Mouse (Mus musculus) thymus, postnatal 10 days (tissue): ENCODE results near the gene Rsg1.

Experiments
- DNase-seq, 2 experiments: peaks; one replicate each; pipeline ENCODE4 v3.0.0; 2021; ENCODE audit warnings: low spot score in 2 of 2

Gene Rsg1

DNA sequence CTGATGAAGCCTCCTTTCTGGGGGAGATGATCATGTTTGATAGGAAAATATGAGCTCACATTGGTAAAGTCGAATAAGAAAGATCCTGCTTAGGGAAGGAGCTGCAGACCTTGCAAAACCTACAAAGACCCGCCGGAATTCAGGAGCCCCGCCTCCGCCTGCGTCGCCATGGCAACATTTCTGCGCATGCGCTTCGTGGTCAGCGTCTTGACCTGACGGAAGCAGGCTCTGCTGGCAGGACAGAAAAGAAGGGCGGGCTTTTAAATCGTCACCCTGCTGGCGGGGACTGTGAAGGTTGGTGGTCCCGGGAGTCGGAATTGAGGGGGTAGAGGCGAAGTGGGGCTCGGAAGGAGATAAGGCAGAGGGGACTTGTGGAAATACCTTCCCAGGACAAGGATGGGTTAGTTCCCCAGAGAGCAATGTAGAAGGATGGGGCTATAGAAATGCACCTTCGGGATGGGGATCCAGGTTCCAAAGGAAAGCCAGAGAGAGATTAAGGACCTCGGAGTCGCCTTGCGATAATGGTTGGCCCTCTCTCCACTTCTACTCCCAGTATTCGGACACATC is at the start of gene Rsg1:
Rsg1 (plus strand) TSS at position 187 of the 567 bp plus-strand sequence.
- peak; percentile 93 to 97 for DNase-seq

DNA sequence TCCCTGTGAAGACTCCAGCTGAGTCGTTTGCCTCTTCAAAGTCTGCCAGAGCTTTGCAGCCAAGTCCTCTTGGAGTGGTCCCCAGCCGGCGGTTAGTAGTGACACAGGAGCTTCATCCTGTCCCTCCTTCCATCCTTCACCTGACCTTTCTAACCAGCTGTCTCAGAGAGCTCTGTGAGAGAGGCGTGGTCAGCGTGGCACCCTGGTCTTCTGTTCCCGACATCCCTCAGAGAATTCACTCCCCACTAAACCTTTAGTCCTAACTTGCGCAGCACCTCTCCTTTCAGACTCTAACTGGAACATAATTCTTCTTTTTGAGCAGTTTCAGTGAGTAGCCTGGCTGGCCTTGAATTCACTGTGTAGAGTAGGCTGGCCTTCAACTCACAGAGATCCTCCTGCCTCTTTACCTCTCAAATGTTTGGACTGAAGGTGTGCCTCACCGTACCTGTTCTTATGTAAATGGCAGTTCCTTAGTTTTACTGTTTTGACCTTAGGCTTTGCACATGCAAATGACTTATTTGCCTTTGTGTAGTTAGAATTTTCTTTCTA is 47.9 kb upstream of the Rsg1 start:
- DNase-seq = no peak

DNA sequence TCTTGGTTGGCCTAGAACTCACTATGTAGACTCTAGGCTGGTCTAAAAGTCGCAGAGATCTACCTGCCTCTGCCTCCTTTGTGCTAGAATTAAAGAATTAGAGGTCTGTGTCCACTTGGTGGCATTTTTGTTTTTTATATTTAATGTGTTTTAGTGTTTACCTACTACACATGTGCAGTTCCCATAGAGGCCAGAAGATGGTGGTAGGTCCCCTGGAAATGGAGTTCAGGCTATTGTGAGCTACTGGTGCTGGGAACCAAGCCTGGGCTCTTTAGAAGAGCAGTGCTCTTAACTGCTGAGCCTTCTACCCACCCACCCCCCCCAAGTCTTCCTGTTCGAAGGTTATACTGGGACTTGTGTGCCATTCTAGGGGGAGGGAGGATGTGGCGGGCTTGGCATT is 46.6 kb upstream of the Rsg1 start:
- DNase-seq = no peak

DNA sequence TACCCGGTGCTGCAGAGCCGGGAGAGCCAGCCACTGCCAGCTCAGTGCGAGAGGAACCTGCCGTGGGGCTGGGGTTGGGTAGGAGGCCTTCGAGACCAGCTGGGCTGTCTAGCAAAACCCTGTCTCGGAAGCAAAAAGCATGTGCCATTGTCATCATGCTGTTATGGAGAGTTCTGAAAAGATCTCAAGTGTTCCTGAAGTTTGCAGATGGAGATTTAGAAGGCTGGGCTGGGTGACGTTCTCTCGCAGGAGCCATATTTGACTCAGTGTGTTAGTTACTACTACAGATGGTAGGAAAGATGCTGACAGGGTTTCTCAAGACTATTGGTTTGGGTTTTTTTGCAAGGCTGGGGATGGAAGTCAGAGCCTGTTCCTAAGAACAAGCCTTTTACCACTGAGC is 41.6 kb upstream of the Rsg1 start:
- DNase-seq = no peak

DNA sequence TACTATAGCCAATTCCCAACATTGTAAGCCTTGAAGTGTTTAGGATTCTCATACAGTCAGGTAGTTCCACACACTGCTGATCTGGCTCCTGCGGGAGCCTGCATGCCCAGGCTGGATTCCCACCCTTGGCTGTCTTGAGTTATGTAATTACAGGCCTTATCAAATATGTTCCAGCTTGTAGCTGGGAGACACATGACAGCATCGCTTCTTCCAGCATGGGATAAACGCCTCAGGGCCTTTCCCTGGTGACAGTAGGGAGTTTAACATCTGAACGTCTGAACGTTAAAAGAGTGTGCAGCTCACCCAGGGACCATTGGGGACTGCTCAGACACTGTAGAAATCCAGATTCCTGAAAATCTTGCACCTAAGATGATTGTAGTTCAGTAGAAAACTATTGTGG is 38.0 kb upstream of the Rsg1 start:
- DNase-seq = no peak

DNA sequence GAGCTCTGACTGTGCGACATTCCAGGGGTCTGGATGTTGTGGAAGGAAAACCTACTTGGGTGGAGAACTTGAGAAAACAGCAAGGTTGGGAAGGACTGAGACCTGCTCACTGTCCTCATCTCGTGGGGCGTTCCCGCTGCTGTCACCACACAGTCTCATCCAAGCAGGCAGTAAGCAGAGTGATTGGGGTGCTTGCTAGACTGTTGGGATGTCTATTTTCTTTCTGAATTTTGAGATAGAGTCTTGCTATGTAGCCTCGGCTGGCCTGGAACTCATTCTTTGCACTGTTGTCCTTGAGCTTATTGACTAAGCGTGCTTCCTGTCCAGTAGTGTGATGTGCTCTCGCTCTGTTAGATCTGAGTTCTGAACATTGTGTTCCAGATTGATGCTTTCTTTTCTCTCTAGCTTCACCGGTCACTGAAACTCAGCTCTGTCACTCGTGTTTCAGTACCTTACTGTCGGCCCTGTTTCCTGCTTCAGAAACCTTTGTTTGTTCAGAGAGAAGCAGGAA is 37.4 kb upstream of the Rsg1 start:
- no peak for DNase-seq

DNA sequence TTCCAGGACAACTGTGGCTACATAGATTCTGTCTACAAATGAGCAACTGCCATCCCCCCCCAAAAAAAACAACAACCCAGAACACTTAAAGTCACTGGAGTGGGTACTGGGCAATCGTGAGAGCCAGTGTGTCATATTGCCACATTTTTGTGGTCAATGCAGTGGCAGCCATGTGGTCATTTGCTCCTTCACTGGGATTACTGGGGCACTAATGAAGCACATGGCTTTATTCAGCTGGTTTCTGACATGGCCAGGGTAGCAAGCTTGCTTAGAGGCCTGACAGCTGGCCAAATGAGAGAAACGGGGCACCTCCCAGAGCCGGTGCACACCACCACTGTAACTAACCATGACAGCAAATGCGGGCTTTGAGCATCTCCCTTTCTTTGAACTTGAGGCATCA is 35.3 kb upstream of the Rsg1 start:
- no peak for DNase-seq

DNA sequence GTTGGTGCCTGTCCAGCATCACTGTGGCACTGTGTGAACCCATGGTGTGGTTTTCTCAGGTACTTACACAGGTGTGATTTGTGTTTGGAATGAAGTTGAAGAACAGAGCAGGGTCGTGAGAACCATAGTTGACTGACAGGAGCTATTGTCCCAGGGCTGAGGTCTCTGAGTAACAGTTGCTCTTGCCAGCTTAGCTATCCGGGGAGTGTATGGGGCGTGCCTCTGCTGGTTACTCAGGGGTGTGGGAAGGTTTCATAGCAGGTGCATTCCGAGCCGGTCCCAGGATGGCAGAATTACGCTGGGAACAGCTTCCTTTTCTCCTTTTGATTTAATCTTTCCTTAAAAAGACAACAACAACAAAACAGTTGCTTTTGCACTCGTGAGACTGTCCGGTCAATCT is 32.9 kb upstream of the Rsg1 start:
- DNase-seq = no peak

DNA sequence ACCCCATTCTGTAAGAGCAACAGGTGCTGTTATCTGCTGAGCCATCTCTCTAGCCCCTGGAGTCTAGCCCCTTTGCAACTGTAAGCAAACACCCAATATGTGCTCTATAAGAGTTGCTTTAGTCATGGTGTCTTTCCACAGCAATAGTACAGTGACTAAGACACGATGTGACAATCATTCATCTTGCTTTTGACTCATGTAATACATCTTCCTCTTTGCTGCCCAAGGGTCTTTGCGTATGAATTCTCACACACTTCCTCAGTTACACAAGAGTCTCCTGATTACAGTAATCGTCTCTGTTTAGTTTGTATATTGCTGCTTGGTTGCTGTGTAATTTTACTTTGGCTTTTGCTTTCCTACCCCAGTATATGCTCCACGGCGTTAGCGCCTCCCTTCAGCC is 31.8 kb upstream of the Rsg1 start:
- no peak for DNase-seq

DNA sequence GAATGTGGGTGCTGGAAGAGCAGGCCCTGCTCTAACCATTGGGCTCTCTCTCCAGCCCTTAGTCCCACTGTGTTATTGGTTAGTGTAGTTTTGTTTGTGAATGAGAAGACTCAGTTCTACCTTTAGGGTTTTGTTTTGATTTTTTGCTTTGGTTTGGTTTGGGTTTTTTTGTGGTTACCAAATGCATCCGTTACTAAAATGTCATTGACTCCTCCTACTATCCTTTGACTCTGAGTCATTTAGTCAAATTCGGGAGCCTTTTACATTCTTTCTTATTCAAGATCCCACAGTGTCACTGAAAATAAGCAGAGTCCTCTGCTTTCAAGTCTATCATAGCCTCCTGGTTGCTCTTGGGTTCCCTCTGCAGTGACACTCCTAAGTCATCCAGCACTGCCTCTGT is 29.8 kb upstream of the Rsg1 start:
- no peak for DNase-seq

DNA sequence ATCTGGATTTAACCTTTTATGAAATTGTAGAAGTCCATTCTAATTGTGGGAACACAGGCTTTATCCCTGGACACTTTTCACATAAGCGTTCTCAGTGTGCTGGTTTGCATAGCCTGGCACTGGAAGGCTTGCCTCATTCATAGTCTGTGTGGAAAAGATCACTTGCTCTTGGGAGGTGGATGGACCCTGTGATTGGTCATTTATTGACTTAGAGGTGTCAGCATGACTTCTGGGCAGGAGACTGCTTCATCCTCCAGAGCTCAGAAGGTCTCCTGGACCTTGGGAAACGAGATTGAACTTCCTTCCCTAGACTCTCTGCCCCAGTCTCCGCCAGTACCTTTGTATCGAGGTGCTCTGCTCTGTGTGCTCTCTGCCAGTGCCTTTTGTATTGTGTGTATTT is 29.3 kb upstream of the Rsg1 start:
- no peak for DNase-seq

DNA sequence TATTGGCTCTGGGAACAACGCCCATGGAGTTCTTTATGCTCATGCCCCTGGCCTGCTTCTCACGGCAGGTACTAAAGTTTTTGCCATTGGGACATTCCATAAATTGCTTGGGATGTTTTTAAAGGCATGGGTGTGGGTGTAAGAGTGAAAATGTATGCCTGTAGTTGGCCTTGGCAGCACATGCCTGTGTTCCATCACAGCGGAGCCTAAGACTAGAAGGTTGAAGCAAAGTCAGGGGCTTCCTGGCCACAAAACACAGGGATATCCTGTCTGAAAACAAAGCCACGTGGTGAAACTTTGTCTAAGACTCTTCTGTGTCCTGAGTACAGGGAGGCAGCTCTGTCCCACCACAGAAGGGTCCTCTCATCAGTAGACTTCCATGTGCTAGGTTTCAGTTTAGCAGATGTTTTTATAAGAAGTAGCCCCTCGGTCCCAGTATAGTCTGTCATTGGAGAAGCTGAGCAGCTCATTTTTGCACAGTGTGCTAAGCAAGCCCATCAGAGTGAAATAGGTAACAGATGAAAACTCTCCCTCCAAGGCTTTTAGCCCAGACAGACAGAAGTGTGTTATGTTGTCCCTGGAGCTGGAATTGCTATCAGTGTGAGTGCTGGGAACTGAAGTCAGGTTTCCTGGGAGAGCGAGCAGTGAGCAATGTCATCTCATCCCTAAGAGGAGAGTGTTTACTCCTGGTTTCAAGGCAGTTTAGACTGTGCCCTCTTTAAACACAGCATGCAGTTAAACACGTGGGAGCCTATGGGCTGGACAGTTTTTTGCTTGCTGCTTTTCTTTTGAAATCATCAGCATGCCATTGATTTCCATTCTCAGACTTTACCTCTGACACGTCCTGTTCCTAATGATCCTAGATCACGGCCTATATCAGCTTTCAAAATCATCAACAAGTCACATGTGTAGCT is 26.6 kb upstream of the Rsg1 start:
- DNase-seq = no peak

DNA sequence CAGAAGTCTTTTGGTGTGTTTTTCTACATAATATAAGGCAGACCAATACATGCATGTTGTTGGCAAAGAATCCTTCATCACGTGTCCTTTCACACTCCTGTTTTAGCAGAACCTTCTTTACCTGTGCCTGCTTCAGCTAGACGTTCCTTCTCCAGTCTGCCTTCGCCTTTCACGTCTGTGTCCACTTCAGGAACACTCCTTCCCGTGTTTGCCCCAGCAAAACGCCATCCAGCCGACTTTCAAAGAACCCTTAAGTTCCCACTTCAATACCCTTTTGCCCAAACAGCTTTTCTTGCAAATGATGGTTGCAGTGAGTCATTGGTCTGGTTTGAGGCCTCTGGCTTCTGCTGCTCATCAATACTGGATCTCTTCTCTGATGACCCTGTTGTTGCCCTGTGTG is 22.5 kb upstream of the Rsg1 start:
- DNase-seq = no peak

DNA sequence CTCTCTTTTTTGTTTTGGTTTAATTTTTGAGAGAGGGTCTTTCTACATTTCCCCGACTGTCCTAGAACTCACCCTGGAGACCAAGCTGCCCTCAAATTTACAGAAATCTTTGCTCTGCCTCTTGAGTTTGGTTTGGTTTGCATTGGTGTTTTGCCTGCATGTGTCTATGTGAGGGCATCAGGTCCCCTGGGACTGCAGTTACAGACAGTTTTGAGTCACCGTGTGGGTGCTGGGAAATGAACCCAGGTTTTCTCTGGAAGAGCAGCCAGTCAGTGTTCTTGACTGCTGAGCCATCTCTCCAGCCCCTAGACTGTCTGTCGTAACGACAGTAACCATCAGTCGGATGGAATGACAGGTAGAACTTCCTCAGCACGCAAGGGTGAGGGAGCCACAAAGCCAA is 19.2 kb upstream of the Rsg1 start:
- no peak for DNase-seq

DNA sequence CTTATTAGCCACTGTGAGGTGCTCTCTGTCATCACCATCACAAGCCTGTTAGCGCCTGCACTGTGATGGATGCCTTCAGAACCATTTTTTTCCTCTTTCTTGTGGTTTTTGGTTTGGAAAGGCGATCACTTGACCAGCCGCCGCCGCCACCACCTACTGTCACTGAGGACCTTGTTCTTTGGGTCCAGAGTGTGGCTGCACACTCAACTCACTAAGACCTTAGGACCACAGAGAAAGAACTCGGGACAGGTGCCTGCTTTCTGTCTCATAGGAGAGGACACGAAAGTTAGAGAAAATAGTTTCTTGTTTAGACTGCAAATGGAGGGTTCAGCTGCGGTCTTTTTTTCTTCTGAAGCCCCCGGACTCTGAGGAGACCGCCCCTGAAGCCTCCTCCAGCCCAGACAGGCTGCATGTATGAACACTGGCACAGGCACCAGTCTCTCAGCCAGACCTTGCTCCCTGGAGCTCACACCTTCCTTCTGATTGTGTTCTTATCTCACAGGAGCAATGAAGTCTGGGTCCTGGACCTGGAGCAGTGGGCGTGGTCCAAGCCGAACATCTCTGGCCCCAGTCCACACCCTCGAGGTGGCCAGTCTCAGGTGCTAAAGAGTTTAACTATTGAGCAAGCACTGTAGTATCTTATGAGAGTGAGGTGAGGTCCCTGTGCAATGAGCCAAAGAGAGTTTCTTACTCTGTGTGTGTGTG is 16.6 kb upstream of the Rsg1 start:
- no peak for DNase-seq

DNA sequence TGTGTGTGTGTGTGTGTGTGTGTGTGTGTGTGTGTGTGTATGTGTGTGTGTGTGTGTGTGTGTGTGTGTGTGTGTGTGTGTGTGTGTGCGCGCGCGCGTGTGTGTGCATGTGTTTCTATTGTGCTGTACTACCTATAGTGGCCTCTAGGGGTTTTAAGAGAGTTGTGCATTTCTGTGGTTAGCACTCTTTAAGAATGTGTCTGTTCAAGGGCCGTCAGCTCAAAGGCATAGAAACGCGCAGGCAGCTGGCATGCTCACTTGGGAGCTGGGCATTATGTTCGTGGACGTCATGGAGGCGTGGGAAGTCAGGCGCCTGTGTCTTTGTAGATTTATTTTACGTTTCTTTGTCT is 16.1 kb upstream of the Rsg1 start:
- no peak for DNase-seq

DNA sequence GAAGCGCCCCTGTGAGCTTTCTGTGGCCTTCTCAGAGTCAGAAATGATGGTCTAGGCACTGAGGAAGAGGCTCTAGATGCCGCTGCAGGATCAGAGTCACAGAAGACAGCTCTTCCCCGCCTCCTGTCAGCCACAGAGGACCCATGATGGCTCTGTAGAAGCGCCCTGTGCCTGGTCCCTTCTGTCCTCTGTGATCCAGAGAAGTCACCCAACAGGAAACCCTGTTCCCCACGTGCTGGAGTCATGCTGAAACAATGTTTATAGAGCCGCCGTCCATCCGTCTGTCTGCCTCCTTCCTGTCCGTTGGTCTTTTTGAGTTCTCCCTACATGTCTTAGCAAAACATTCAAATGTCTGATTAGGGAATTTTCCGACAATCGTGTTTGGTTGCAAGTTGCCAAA is 12.8 kb upstream of the Rsg1 start:
- DNase-seq = no peak

DNA sequence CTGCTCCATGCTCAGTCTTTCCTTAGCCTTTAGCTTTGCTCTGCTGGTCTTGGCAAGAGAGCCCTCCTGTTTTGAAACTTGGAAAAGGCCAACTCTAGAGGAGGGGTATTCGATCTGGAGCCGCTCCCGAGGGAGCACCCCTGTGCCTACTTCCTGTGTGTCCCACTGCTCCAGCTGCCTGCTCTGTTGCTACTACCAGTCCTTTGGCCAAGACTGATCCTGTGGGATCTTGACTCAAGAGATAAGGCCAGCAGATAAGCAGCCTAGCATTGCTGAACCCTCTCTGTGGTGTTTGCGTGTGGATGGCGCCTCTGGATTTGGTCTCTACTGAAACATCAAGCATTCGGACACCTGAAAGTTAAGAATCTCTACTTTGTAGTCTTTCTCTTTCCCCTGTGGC is 11.6 kb upstream of the Rsg1 start:
- DNase-seq = no peak

DNA sequence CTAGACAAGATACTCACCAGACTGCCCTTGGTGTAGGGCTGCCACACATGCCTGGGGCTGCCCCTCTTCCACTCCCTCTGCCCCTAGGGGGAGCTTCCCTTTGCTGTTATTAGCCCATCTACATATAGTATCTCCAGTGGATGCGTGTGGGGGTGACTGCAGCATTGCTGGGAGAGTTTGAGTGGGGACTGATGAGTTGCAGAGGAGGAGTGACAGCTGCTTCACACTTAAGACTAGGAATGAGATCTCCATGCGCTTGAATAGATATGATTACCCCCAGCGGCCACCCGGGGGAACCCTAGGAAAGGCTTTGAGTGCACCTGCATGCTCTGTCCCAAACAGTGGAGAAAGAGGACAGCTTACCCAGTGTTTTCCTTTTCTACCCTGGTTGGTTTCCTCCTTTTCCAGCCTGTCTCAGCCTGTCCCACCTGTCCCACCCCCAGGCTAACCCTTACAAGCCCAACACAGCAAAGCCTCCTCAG is 9.1 kb upstream of the Rsg1 start:
- peak in 1 of 2 experiments; percentile 26 for DNase-seq

DNA sequence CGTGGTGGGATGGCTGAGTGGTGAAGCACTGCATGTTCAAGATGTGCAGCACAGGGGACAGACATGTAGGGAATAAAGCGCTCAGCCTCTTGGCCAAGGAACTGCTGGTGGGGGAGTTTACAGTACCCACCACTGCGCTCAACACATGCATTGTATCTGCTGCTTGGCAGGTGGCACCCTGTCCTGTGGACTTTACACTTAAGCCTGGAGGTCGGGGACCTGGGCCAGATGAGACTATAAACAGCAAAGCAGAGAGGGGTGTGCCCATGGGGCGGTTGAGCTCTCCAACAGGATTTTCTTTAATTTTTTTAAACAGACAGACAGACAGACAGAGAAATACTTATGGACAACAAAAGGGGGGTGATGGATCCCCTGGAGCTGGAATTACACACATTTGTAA is 6.7 kb upstream of the Rsg1 start:
- DNase-seq = no peak

DNA sequence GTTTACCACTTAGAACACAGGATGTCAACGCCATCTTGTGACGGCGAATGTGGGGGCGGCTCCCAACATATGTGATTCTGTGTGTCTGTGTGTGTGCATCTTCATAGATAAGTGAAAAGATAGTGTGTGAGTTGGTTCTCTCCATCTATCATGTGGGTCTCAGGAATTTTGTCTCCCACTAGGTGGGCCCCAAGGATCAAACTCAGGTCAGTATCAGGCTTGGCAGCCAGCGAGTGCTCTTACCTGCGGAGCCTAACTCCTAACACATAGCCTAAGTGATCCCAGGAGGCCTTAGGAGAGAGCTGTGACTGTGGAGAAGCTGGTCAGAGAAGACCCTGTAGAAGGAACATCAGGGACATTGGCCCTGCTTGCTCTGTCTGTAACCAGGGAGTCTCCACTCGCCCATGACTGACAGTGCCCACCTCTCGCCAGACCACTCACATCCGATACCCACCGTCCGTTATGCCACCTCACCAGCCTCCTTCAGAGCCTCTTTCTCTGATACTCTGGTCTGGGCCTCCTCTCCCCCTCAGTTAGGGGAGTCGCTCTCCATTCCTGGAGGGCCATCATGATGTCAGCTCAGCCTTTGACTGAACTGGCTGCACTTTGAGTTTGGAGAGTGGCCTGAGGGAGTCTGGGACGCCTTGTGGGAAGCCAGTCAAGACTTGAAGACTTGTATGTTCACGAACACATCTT is 3.1 kb upstream of the Rsg1 start:
- no peak for DNase-seq

DNA sequence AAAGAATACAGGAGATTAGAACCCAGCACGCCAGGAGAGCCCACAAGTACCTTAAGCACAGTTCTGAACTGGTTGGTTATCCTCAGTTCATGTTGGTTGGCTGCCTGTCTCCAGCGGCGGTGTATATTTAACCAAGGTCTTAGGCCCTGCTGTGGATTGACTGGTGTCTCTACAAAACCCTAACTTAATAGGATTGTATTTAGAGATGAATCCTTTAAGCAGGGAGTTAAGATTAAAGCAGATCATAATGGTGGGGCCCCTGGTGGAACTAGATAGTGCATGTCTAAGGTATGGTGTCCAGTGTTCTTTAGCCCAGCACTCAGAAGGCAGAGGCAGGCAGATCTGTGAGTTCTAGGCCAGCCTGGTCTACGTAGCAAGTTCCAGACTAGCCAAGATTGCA is 2.1 kb upstream of the Rsg1 start:
- no peak for DNase-seq
